Mouse (Mus musculus): ENCODE data around the gene Camkmt. TPM values are rescaled to one million over a fixed set of nuclear protein-coding genes. Genes with fewer than 3 reads are reported as not detected.

Gene Camkmt
- polyA plus RNA-seq, 1 experiment from 2014 or later = 19.4 TPM

DNA sequence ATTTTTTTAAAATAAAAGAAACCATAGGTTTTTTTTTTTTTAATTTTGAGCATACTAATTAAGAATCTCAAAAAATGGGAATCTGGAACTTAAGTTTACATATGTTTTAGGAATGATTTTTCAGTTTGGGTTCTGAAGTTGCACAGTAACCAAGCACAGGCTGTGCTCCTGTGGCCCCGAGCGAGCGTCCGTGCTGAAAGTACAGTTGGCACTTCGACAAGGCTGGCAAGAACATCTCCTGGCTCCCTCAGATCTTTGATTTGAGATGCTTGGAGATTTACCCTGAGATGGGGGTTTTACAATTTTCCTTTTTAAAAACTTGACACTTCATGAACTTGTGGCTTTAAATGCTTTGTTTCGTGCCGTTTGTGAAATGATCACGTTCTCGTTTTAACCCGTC, 218.7 kb downstream of the Camkmt start:
- Histone ChIP-seq H3K27me3 (ENCODE audit: control insufficient read depth, insufficient read depth, low read length) (no peaks in the 10 kb centered on the region), H3K27ac (replicated peaks; ENCODE audit: low read depth, low read length) (no peak overlapping the region), H3K4me3 (replicated peaks; ENCODE audit: low read depth, low read length) (no peak overlapping the region), H3K9ac (replicated peaks; ENCODE audit: low read length) (no peak overlapping the region), H3K4me2 (ENCODE audit: low read length) (no peak overlapping the region), H3K9me3 (ENCODE audit: control insufficient read depth, low read length) (no peaks in the 10 kb centered on the region), H3K36me3 (ENCODE audit: control insufficient read depth, insufficient read depth, low read length) (no peaks in the 10 kb centered on the region), H3K4me1 (ENCODE audit: control insufficient read depth, insufficient read depth, low read length) (no peaks in the 10 kb centered on the region)
- DNase-seq (no peak), ATAC-seq (ENCODE audit: low FRiP score, low TSS enrichment) (no peak)
- 90% methylated on average over 10 of the region's 10 CpGs for WGBS

DNA sequence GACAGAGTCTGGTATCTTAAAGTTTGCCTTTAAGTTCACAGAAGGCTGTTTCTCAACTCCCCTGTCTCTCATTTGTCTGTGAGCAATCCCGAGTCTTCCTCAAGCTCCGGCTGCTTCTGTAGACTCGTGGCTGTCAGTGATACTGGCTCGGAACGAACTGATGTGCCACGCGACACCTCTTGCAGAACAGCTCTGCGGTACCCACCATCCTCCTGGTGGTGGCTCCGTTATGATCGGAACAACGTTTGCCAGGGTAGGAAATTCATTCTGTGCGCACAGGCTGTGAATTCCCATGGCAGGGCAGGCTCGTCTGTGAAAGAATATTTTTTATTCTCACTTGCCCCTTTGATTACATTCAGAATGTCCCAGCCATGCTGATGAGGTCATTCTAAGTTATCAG, 221.0 kb downstream of the Camkmt start:
- no peak overlapping the region for H3K4me3 ChIP-seq (replicated peaks; ENCODE audit: low read depth, low read length)
- no peaks in the 10 kb centered on the region for H3K4me1 ChIP-seq (ENCODE audit: control insufficient read depth, insufficient read depth, low read length)
- H3K9ac ChIP-seq (replicated peaks; ENCODE audit: low read length) = no peak overlapping the region
- ATAC-seq (ENCODE audit: low FRiP score, low TSS enrichment) (no peak), DNase-seq (peak; percentile 62)
- H3K36me3 ChIP-seq (ENCODE audit: control insufficient read depth, insufficient read depth, low read length) = no peaks in the 10 kb centered on the region
- no peaks in the 10 kb centered on the region for H3K9me3 ChIP-seq (ENCODE audit: control insufficient read depth, low read length)
- H3K4me2 ChIP-seq (ENCODE audit: low read length) = no peak overlapping the region
- 67% methylated on average over 13 of the region's 13 CpGs for WGBS
- H3K27ac ChIP-seq (replicated peaks; ENCODE audit: low read depth, low read length) = no peak overlapping the region
- no peaks in the 10 kb centered on the region for H3K27me3 ChIP-seq (ENCODE audit: control insufficient read depth, insufficient read depth, low read length)

DNA sequence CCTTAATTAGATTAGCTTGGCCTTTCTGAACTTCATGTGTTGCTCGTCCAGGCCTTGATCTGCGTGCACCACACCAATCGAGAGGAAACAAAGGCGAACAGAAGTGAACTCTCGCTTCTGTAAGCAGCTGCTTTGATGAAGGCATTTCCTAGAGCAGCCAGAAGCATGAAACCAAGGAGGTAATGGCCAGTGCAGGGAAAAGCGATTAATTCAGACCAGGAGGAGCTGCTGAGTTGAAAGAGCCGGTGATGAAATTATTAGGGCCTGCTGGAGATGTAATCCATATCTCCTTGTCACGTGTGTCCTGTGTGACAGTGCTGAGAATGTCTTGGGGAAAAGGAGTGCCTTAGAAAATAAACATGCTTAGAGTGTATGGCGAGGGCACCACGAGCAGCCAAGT, 228.0 kb downstream of the Camkmt start:
- Histone ChIP-seq H3K27ac (replicated peaks; ENCODE audit: low read depth, low read length) (no peak overlapping the region), H3K4me2 (ENCODE audit: low read length) (no peak overlapping the region), H3K4me1 (ENCODE audit: control insufficient read depth, insufficient read depth, low read length) (no peaks in the 10 kb centered on the region), H3K27me3 (ENCODE audit: control insufficient read depth, insufficient read depth, low read length) (no peaks in the 10 kb centered on the region), H3K36me3 (ENCODE audit: control insufficient read depth, insufficient read depth, low read length) (no peaks in the 10 kb centered on the region), H3K9ac (replicated peaks; ENCODE audit: low read length) (no peak overlapping the region), H3K9me3 (ENCODE audit: control insufficient read depth, low read length) (no peaks in the 10 kb centered on the region), H3K4me3 (replicated peaks; ENCODE audit: low read depth, low read length) (no peak overlapping the region)
- WGBS = 64% methylated on average over 10 of the region's 10 CpGs
- ATAC-seq (ENCODE audit: low FRiP score, low TSS enrichment) (no peak), DNase-seq (peak; percentile 22)

DNA sequence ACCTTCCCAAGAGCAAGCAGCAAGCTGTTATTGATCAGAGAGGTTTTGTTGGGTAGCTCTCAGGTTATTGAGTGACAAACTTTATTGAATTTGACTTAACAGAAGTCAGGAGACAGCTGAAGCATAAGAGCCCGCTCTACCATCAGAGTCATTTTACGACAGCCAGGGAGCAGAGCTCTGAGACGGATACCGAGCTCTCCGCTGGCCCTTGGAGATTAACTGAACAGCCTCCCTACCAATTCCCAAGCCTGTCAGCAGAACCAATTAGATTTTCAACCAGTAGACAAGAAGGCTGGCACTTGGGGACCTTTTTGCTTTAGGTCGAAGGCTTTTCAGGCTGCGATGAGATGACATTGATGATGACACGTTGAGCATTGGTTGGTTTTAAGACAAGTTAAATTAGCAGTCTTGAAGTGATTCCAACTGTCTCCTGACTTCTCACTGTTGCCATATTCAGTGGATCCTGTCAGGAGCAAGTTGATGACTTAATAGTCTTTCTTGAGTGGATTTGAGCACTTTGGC, 229.5 kb downstream of the Camkmt start:
- no peaks in the 10 kb centered on the region for H3K9me3 ChIP-seq (ENCODE audit: control insufficient read depth, low read length)
- 48% methylated on average over 8 of the region's 8 CpGs for WGBS
- H3K4me3 ChIP-seq (replicated peaks; ENCODE audit: low read depth, low read length) = no peak overlapping the region
- H3K4me2 ChIP-seq (ENCODE audit: low read length) = no peak overlapping the region
- H3K27ac ChIP-seq (replicated peaks; ENCODE audit: low read depth, low read length) = no peak overlapping the region
- H3K27me3 ChIP-seq (ENCODE audit: control insufficient read depth, insufficient read depth, low read length) = no peaks in the 10 kb centered on the region
- ATAC-seq (ENCODE audit: low FRiP score, low TSS enrichment) = no peak
- H3K9ac ChIP-seq (replicated peaks; ENCODE audit: low read length) = no peak overlapping the region
- H3K4me1 ChIP-seq (ENCODE audit: control insufficient read depth, insufficient read depth, low read length) = no peaks in the 10 kb centered on the region
- no peaks in the 10 kb centered on the region for H3K36me3 ChIP-seq (ENCODE audit: control insufficient read depth, insufficient read depth, low read length)
- DNase-seq = peak; percentile 45

DNA sequence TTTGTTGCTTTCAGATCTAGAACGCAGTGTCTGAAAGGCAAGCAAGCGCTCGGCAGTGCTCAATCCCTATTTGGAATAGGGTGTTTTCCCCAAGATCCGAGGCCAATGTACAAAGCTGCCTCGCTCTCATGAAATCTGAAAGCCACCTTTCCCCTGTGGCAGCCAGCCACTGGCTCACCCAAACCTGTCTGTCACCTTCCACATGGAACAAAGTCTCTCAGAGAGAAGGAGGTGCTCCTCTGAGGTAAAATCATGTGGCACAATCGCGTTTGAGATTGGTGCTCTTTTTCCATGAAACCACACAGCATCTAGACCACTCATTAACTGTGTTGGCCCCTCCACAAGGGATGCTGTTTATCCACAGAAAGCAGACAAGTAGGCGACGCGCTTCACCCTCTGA, 238.5 kb downstream of the Camkmt start:
- Histone ChIP-seq H3K9me3 (ENCODE audit: control insufficient read depth, low read length) (no peaks in the 10 kb centered on the region), H3K9ac (replicated peaks; ENCODE audit: low read length) (no peak overlapping the region), H3K4me2 (ENCODE audit: low read length) (no peak overlapping the region), H3K27ac (replicated peaks; ENCODE audit: low read depth, low read length) (no peak overlapping the region), H3K36me3 (ENCODE audit: control insufficient read depth, insufficient read depth, low read length) (no peaks in the 10 kb centered on the region), H3K27me3 (ENCODE audit: control insufficient read depth, insufficient read depth, low read length) (no peaks in the 10 kb centered on the region), H3K4me3 (replicated peaks; ENCODE audit: low read depth, low read length) (no peak overlapping the region), H3K4me1 (ENCODE audit: control insufficient read depth, insufficient read depth, low read length) (no peaks in the 10 kb centered on the region)
- no peak for ATAC-seq (ENCODE audit: low FRiP score, low TSS enrichment)
- DNase-seq = no peak
- 86% methylated on average over 10 of the region's 10 CpGs for WGBS

DNA sequence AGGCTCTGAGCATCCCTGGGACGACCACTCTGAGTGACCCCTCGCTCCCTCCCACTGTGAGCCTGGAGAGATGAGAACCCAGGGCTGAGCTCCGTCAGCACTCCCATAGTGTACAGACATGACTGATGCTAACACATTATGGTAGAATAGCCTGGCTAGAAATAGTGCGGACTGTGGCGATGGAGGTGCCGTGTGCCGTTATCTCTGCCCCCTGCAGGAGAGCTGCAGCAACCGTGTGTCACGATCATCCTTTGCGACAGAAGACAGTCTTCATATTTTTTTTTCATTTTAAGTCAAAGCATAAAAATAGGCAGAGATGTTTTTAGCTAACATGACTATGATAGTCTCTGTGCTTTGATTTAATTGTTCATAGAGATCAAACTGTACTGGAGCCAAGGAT, 245.1 kb downstream of the Camkmt start:
- H3K9me3 ChIP-seq (ENCODE audit: control insufficient read depth, low read length) = no peaks in the 10 kb centered on the region
- ATAC-seq (ENCODE audit: low FRiP score, low TSS enrichment) (no peak), DNase-seq (no peak)
- no peaks in the 10 kb centered on the region for H3K36me3 ChIP-seq (ENCODE audit: control insufficient read depth, insufficient read depth, low read length)
- WGBS = 83% methylated on average over 10 of the region's 10 CpGs
- H3K4me3 ChIP-seq (replicated peaks; ENCODE audit: low read depth, low read length) = no peak overlapping the region
- H3K4me1 ChIP-seq (ENCODE audit: control insufficient read depth, insufficient read depth, low read length) = no peaks in the 10 kb centered on the region
- no peak overlapping the region for H3K9ac ChIP-seq (replicated peaks; ENCODE audit: low read length)
- no peaks in the 10 kb centered on the region for H3K27me3 ChIP-seq (ENCODE audit: control insufficient read depth, insufficient read depth, low read length)
- no peak overlapping the region for H3K4me2 ChIP-seq (ENCODE audit: low read length)
- no peak overlapping the region for H3K27ac ChIP-seq (replicated peaks; ENCODE audit: low read depth, low read length)

DNA sequence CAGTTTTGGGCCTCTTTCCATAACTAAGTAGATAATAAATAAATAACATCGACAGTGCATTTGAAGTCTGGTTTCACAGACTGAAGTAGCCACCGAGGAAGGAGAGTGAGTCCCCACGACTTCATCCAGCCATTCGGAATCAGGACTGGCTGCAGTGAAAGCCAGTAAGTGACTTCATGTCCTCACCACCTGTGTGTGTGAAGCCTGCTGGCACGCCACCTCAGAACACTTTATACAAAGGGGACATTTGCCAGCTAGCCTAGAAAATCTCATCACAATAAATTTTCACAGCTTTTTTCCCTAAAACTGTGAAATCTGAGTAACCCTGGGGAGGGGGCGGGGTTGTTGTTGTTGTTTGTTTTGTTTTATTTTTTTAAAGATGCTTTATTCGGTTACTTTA, 247.3 kb downstream of the Camkmt start:
- Histone ChIP-seq H3K9me3 (ENCODE audit: control insufficient read depth, low read length) (no peaks in the 10 kb centered on the region), H3K27me3 (ENCODE audit: control insufficient read depth, insufficient read depth, low read length) (no peaks in the 10 kb centered on the region), H3K4me3 (replicated peaks; ENCODE audit: low read depth, low read length) (no peak overlapping the region), H3K4me2 (ENCODE audit: low read length) (no peak overlapping the region), H3K36me3 (ENCODE audit: control insufficient read depth, insufficient read depth, low read length) (no peaks in the 10 kb centered on the region), H3K27ac (replicated peaks; ENCODE audit: low read depth, low read length) (no peak overlapping the region), H3K4me1 (ENCODE audit: control insufficient read depth, insufficient read depth, low read length) (no peaks in the 10 kb centered on the region), H3K9ac (replicated peaks; ENCODE audit: low read length) (no peak overlapping the region)
- WGBS = 89% methylated on average over 7 of the region's 7 CpGs
- DNase-seq (no peak), ATAC-seq (ENCODE audit: low FRiP score, low TSS enrichment) (no peak)

DNA sequence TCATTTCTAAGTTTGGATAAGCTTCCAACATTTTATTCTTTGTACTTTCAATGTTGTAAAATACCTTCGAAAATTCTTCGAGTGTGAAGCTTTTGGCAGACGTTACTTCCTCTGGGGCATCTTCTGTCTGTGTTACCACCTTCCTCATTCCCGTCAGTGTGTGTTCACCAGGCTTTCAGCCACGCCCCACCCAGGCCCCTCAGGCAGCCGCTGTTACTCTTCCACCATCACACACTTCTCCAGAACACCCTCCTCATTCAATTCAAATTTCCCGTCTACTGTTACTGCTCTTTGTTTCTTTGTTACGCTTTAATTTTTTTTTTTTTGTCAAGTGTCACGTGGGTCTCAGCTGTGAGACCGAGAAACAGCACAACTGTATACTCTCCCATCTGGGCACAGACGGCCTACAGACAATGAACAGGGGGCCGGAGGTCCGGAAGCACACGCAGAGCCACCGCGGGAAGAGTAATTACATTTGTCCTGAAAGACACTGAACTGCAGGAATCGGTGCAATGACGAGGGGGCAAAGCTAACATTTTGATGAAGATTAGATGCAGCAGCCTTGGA, 250.9 kb downstream of the Camkmt start:
- DNase-seq = peak; percentile 33

DNA sequence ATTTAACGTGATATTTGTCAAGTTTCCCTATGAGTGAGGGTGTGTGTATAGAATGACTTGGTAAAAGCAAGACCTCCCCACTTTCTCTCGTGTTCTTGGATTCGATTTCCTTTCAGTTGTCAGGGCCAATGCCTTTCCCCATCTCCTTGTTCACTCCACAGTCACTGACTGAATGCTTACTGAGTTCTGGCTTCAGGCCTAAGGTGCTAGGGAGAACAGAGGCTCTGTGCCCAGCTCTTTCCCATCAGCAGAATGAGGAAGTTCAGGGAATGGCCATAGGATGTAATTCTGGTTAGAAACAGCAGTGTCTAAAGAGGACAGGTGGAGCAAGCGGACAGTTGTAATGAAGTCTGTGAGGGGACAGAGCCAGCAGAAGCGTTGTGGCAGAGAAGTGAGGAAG, 252.1 kb downstream of the Camkmt start:
- Histone ChIP-seq H3K4me2 (ENCODE audit: low read length) (no peak overlapping the region), H3K4me3 (replicated peaks; ENCODE audit: low read depth, low read length) (no peak overlapping the region), H3K9me3 (ENCODE audit: control insufficient read depth, low read length) (no peaks in the 10 kb centered on the region), H3K36me3 (ENCODE audit: control insufficient read depth, insufficient read depth, low read length) (no peaks in the 10 kb centered on the region), H3K27me3 (ENCODE audit: control insufficient read depth, insufficient read depth, low read length) (no peaks in the 10 kb centered on the region), H3K9ac (replicated peaks; ENCODE audit: low read length) (no peak overlapping the region), H3K4me1 (ENCODE audit: control insufficient read depth, insufficient read depth, low read length) (no peaks in the 10 kb centered on the region), H3K27ac (replicated peaks; ENCODE audit: low read depth, low read length) (no peak overlapping the region)
- ATAC-seq (ENCODE audit: low FRiP score, low TSS enrichment) = no peak
- DNase-seq = no peak
- 86% methylated on average over 5 of the region's 5 CpGs for WGBS

More for the DNA sequence above, 250.9 kb downstream of the Camkmt start:
- Histone ChIP-seq H3K4me1 (ENCODE audit: control insufficient read depth, insufficient read depth, low read length) (no peaks in the 10 kb centered on the region), H3K27ac (replicated peaks; ENCODE audit: low read depth, low read length) (no peak overlapping the region), H3K9ac (replicated peaks; ENCODE audit: low read length) (no peak overlapping the region), H3K4me2 (ENCODE audit: low read length) (peak overlapping the region; percentile 29), H3K4me3 (replicated peaks; ENCODE audit: low read depth, low read length) (no peak overlapping the region), H3K27me3 (ENCODE audit: control insufficient read depth, insufficient read depth, low read length) (no peaks in the 10 kb centered on the region), H3K36me3 (ENCODE audit: control insufficient read depth, insufficient read depth, low read length) (no peaks in the 10 kb centered on the region), H3K9me3 (ENCODE audit: control insufficient read depth, low read length) (no peaks in the 10 kb centered on the region)
- WGBS = 34% methylated on average over 18 of the region's 18 CpGs
- no peak for ATAC-seq (ENCODE audit: low FRiP score, low TSS enrichment)
